Mouse (Mus musculus) midbrain, embryonic 13.5 days (tissue): ENCODE results near the gene Zfp831. TPM values are rescaled to one million over a fixed set of nuclear protein-coding genes. Genes with fewer than 3 reads are reported as not detected.
A peak's percentile ranks its signal among the peaks of the same experiment; 100 is the strongest.

ENCODE experiments used
- ATAC-seq: fragments of 200-750 bp; cut with Nextera tagmentation; 2 replicates; pipeline ENCODE4 v1.8.0; 2017; ENCODE audit warnings: mild to moderate bottlenecking, moderate TSS enrichment, moderate library complexity
- H3K27ac ChIP-seq: fragments of 300-500 bp; sonication (generic); 2 replicates; pipeline ENCODE4 v1.5.1; 2015; ENCODE audit warnings: inconsistent platforms, mild to moderate bottlenecking, moderate library complexity
- H3K27me3 ChIP-seq: fragments of 300-500 bp; sonication (generic); 2 replicates; pipeline ENCODE4 v1.6.1; 2015; ENCODE audit warnings: mild to moderate bottlenecking, inconsistent platforms
- H3K36me3 ChIP-seq: fragments of 300-500 bp; sonication (generic); 2 replicates; pipeline ENCODE4 v1.6.1; 2015; ENCODE audit warnings: mild to moderate bottlenecking, inconsistent platforms
- H3K4me1 ChIP-seq: fragments of 300-500 bp; sonication (generic); replicated peaks from 2 replicates; pipeline ENCODE4 v1.6.1; 2015; ENCODE audit warnings: inconsistent platforms
- H3K4me2 ChIP-seq: fragments of 300-500 bp; sonication (generic); replicated peaks from 2 replicates; pipeline ENCODE4 v1.6.1; 2015; ENCODE audit warnings: moderate library complexity, mild to moderate bottlenecking, inconsistent platforms
- H3K4me3 ChIP-seq: fragments of 300-500 bp; sonication (generic); replicated peaks from 2 replicates; pipeline ENCODE4 v1.5.1; 2015; ENCODE audit warnings: mild to moderate bottlenecking, inconsistent platforms
- H3K9ac ChIP-seq: fragments of 300-500 bp; sonication (generic); replicated peaks from 2 replicates; pipeline ENCODE4 v1.6.1; 2015; ENCODE audit warnings: mild to moderate bottlenecking, inconsistent platforms
- H3K9me3 ChIP-seq: fragments of 300-500 bp; sonication (generic); 2 replicates; pipeline ENCODE4 v1.6.1; 2016; ENCODE audit warnings: mild to moderate bottlenecking, inconsistent platforms
- WGBS: fragments of 180-500 bp; shearing (Covaris S2); methylation state at CpG from one replicate; pipeline ENCODE4 v1.1.7; 2015; 5-methylcytosine and 5-hydroxymethylcytosine counted together
- polyA plus RNA-seq: library from polyadenylated mRNA; unstranded; fragments of >200 nt; fragmentation: Nextera tagmentation; extraction: Ambion mirVana; gene quantifications from 2 replicates; pipeline ENCODE4 v1.2.1, GENCODE M21; 2015

The Zfp831 gene
- polyA plus RNA-seq, 1 experiment from 2014 or later: 0.01 TPM

- ATAC-seq: 0 out of 2 replicates have a peak, but pooled peaks have one; percentile 45
- WGBS: 66% methylated on average over 8 of the region's 8 CpGs
Measured at GRCm38 (mm10) chr2:174701351-174701750, 58.0 kb downstream of the Zfp831 start.

DNA sequence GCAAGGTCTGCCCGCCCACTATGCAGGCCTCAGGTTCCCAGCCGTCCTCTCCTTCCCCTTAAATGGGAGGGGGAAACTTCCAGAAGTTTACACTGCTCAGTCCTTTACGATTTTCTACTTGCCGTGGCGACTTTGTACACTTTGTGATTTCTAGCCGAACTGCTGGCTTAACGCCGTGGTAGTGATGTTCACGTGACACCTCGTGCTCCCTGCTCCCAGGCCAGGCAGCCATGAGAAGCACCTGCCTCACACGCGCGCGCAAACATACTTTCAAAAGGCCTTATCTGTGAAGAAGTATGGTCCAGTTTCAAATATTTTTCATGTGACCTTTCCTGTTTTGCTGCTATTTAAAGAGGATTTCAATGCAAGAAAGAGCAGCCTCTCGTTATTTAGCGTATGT lies 63.8 kb downstream of the Zfp831 start:
- Histone ChIP-seq H3K27me3 (no peaks in the 10 kb centered on the region), H3K4me3 (no peak overlapping the region), H3K9ac (no peak overlapping the region), H3K36me3 (no peaks in the 10 kb centered on the region), H3K9me3 (no peaks in the 10 kb centered on the region), H3K4me2 (no peak overlapping the region), H3K27ac (no peak overlapping the region), H3K4me1 (no peaks in the 10 kb centered on the region)
- 94% methylated on average over 16 of the region's 16 CpGs for WGBS
- no peak for ATAC-seq

More at GRCm38 (mm10) chr2:174701351-174701750, 58.0 kb downstream of the Zfp831 start:
- no peaks in the 10 kb centered on the region for H3K36me3 ChIP-seq
- no peak overlapping the region for H3K4me2 ChIP-seq
- H3K9me3 ChIP-seq: no peaks in the 10 kb centered on the region
- H3K27ac ChIP-seq: no peak overlapping the region
- no peak overlapping the region for H3K9ac ChIP-seq
- no peak overlapping the region for H3K4me3 ChIP-seq
- no peaks in the 10 kb centered on the region for H3K27me3 ChIP-seq
- H3K4me1 ChIP-seq: peaks cover 10% of the 10 kb centered on the region; the same call in 1 of the 2 replicates

DNA sequence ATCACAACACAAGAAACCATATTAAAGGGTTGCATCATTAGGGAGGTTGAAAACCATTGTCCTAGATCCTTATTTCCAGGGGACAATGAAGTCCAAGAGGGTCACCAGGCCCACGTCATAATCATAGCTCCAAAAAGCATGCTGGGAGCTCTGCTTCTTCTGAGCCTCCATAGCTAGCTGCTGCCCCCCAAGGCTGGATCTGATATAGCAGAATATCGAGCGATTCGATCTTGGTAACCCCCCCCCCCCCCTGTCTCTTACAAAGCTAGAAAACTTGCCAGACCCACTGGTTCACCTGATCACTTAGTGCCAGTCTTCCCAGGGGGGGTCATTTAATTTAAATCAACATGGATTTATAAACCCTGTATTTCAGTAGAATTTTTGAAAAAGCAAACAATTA lies 65.3 kb downstream of the Zfp831 start:
- Histone ChIP-seq H3K4me1 (no peaks in the 10 kb centered on the region), H3K9me3 (no peaks in the 10 kb centered on the region), H3K36me3 (no peaks in the 10 kb centered on the region), H3K4me2 (no peak overlapping the region), H3K27ac (no peak overlapping the region), H3K4me3 (no peak overlapping the region), H3K27me3 (no peaks in the 10 kb centered on the region), H3K9ac (no peak overlapping the region)
- no peak for ATAC-seq
- 76% methylated on average over 4 of the region's 4 CpGs for WGBS

DNA sequence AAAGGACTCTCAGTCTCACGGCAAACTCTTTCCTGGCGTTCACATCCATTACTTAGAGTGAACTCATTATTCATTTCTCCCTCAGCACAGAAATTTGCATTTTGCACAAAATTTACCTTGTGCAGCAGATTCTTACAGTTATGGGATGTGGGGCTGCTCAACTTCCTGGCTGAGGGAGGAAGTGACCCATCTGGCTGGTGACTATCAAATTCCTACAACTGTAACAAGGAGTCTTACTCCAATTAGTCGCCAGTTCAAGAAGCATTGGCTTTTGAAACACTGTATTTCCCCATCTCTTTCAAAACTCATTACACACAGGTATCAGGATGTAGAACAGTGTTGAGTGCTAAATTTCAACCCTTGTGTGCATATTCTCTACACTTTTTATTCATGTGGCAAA lies 66.9 kb downstream of the Zfp831 start:
- Histone ChIP-seq H3K9ac (no peak overlapping the region), H3K4me1 (no peaks in the 10 kb centered on the region), H3K36me3 (no peaks in the 10 kb centered on the region), H3K9me3 (no peaks in the 10 kb centered on the region), H3K4me2 (no peak overlapping the region), H3K27me3 (no peaks in the 10 kb centered on the region), H3K27ac (no peak overlapping the region), H3K4me3 (no peak overlapping the region)
- ATAC-seq: no peak
- 68% methylated on average over 3 of the region's 3 CpGs for WGBS

GRCm38 (mm10) chr2:174712043-174712442 lies 68.7 kb downstream of the Zfp831 start:
- 100% methylated on average over 1 of the region's 1 CpGs for WGBS
- Histone ChIP-seq H3K4me1 (no peaks in the 10 kb centered on the region), H3K9ac (no peak overlapping the region), H3K36me3 (no peaks in the 10 kb centered on the region), H3K4me2 (no peak overlapping the region), H3K9me3 (no peaks in the 10 kb centered on the region), H3K27me3 (no peaks in the 10 kb centered on the region), H3K4me3 (no peak overlapping the region), H3K27ac (no peak overlapping the region)
- no peak for ATAC-seq

DNA sequence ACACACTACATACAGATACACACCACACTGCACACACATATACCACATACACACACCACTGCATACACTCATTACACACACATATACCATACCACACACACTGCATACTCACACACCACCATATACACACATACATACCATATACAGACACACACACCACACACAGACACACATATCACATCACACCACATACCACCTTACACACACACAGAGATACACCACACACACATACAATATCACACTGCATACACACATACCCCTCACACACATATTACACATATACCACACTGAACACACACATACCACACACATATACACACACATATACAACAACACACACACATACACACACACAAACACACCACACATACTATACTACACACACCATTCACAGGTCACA lies 72.6 kb downstream of the Zfp831 start:
- Histone ChIP-seq H3K27me3 (no peaks in the 10 kb centered on the region), H3K27ac (no peak overlapping the region), H3K4me1 (no peaks in the 10 kb centered on the region), H3K9ac (no peak overlapping the region), H3K9me3 (no peaks in the 10 kb centered on the region), H3K4me3 (no peak overlapping the region), H3K4me2 (no peak overlapping the region), H3K36me3 (no peaks in the 10 kb centered on the region)
- 0 out of 2 replicates have a peak, but pooled peaks have one; percentile 14 for ATAC-seq

GRCm38 (mm10) chr2:174717857-174718256 lies 74.5 kb downstream of the Zfp831 start:
- Histone ChIP-seq H3K4me1 (no peaks in the 10 kb centered on the region), H3K9ac (no peak overlapping the region), H3K4me2 (no peak overlapping the region), H3K36me3 (no peaks in the 10 kb centered on the region), H3K27me3 (no peaks in the 10 kb centered on the region), H3K9me3 (no peaks in the 10 kb centered on the region), H3K4me3 (no peak overlapping the region), H3K27ac (no peak overlapping the region)
- no peak for ATAC-seq
- WGBS: 94% methylated on average over 4 of the region's 4 CpGs

- Histone ChIP-seq H3K27ac (0 out of 2 replicates have a peak overlapping the region, but pooled peaks have one; percentile 19), H3K36me3 (no peaks in the 10 kb centered on the region)
Measured at GRCm38 (mm10) chr2:174727114-174727823, 83.9 kb downstream of the Zfp831 start.

GRCm38 (mm10) chr2:174731939-174732338 lies 88.6 kb downstream of the Zfp831 start:
- no peak overlapping the region for H3K27ac ChIP-seq
- 89% methylated on average over 5 of the region's 5 CpGs for WGBS
- H3K27me3 ChIP-seq: no peaks in the 10 kb centered on the region
- H3K4me2 ChIP-seq: no peak overlapping the region
- H3K9me3 ChIP-seq: no peaks in the 10 kb centered on the region
- no peaks in the 10 kb centered on the region for H3K36me3 ChIP-seq
- no peak for ATAC-seq
- H3K4me1 ChIP-seq: peaks cover 5% of the 10 kb centered on the region; the same call in 1 of the 2 replicates
- no peak overlapping the region for H3K9ac ChIP-seq
- H3K4me3 ChIP-seq: no peak overlapping the region

More at GRCm38 (mm10) chr2:174727114-174727823, 83.9 kb downstream of the Zfp831 start:
- H3K4me1 ChIP-seq: peaks cover 20% of the 10 kb centered on the region
- WGBS: 65% methylated on average over 10 of the region's 10 CpGs
- ATAC-seq: peak; percentile 70; the same call in 1 of the 2 replicates
- H3K27me3 ChIP-seq: no peaks in the 10 kb centered on the region
- H3K9me3 ChIP-seq: no peaks in the 10 kb centered on the region
- no peak overlapping the region for H3K9ac ChIP-seq
- H3K4me3 ChIP-seq: no peak overlapping the region
- no peak overlapping the region for H3K4me2 ChIP-seq

GRCm38 (mm10) chr2:174735270-174735669 lies 91.9 kb downstream of the Zfp831 start:
- H3K9ac ChIP-seq: no peak overlapping the region
- no peak for ATAC-seq
- WGBS: 100% methylated on average over 1 of the region's 1 CpGs
- no peaks in the 10 kb centered on the region for H3K9me3 ChIP-seq
- no peak overlapping the region for H3K4me2 ChIP-seq
- H3K36me3 ChIP-seq: no peaks in the 10 kb centered on the region
- no peaks in the 10 kb centered on the region for H3K4me1 ChIP-seq
- no peak overlapping the region for H3K4me3 ChIP-seq
- H3K27ac ChIP-seq: no peak overlapping the region
- no peaks in the 10 kb centered on the region for H3K27me3 ChIP-seq

GRCm38 (mm10) chr2:174747182-174747581 lies 103.8 kb downstream of the Zfp831 start:
- no peak overlapping the region for H3K4me3 ChIP-seq
- WGBS: 93% methylated on average over 1 of the region's 1 CpGs
- no peaks in the 10 kb centered on the region for H3K27me3 ChIP-seq

GRCm38 (mm10) chr2:174748381-174748780 lies 105.0 kb downstream of the Zfp831 start:
- no peak for ATAC-seq
- no peaks in the 10 kb centered on the region for H3K36me3 ChIP-seq
- H3K9ac ChIP-seq: no peak overlapping the region
- no peaks in the 10 kb centered on the region for H3K9me3 ChIP-seq
- no peaks in the 10 kb centered on the region for H3K4me1 ChIP-seq
- 81% methylated on average over 8 of the region's 8 CpGs for WGBS
- no peak overlapping the region for H3K4me3 ChIP-seq
- H3K4me2 ChIP-seq: no peak overlapping the region
- no peaks in the 10 kb centered on the region for H3K27me3 ChIP-seq
- H3K27ac ChIP-seq: no peak overlapping the region

More at GRCm38 (mm10) chr2:174747182-174747581, 103.8 kb downstream of the Zfp831 start:
- no peaks in the 10 kb centered on the region for H3K36me3 ChIP-seq
- H3K4me1 ChIP-seq: no peaks in the 10 kb centered on the region
- ATAC-seq: no peak
- no peak overlapping the region for H3K27ac ChIP-seq
- H3K9ac ChIP-seq: no peak overlapping the region
- H3K9me3 ChIP-seq: no peaks in the 10 kb centered on the region
- H3K4me2 ChIP-seq: no peak overlapping the region

DNA sequence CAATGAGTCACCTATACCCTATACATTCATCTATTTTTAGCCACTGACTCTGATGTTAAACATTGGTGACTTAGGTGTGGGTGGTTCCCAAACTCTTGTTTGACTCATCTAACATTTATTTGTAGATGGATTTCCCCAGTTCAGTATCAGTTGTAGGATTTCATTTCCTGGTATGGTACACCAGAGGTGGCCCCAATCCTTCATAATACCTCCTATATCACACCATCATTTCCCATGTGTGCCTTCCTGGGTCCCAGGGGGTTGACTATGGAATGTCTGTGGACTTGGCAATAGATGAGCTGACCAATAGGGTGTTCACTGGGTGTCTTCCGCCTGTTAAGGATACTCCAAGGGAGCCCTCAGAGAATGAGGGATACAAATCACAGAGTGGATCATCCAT lies 109.9 kb downstream of the Zfp831 start:
- WGBS: 82% methylated on average over 1 of the region's 1 CpGs
- H3K4me2 ChIP-seq: no peak overlapping the region
- no peak overlapping the region for H3K27ac ChIP-seq
- H3K4me3 ChIP-seq: no peak overlapping the region
- no peaks in the 10 kb centered on the region for H3K36me3 ChIP-seq
- H3K27me3 ChIP-seq: no peaks in the 10 kb centered on the region
- H3K4me1 ChIP-seq: no peaks in the 10 kb centered on the region
- H3K9me3 ChIP-seq: no peaks in the 10 kb centered on the region
- H3K9ac ChIP-seq: no peak overlapping the region
- ATAC-seq: no peak
